Mouse (Mus musculus) thymus, adult 2 months (tissue): ENCODE data around the gene Eps8l3.

Source experiments
- CTCF ChIP-seq: fragments of 200-500 bp; IDR thresholded peaks from 2 replicates; pipeline ENCODE4 v1.5.1; 2012; ENCODE audit warnings: mild to moderate bottlenecking, control low read depth, low read length, moderate library complexity, borderline replicate concordance; ENCODE audit not compliant: control insufficient read depth, poor library complexity, insufficient read depth; ENCODE audit errors: extremely low read depth
- POLR2A ChIP-seq: fragments of 200-500 bp; IDR thresholded peaks from 2 replicates; pipeline ENCODE4 v1.6.1; 2012; ENCODE audit warnings: mild to moderate bottlenecking, low read length, control low read depth, moderate library complexity; ENCODE audit not compliant: control insufficient read depth, poor library complexity, insufficient read depth; ENCODE audit errors: extremely low read depth

DNA sequence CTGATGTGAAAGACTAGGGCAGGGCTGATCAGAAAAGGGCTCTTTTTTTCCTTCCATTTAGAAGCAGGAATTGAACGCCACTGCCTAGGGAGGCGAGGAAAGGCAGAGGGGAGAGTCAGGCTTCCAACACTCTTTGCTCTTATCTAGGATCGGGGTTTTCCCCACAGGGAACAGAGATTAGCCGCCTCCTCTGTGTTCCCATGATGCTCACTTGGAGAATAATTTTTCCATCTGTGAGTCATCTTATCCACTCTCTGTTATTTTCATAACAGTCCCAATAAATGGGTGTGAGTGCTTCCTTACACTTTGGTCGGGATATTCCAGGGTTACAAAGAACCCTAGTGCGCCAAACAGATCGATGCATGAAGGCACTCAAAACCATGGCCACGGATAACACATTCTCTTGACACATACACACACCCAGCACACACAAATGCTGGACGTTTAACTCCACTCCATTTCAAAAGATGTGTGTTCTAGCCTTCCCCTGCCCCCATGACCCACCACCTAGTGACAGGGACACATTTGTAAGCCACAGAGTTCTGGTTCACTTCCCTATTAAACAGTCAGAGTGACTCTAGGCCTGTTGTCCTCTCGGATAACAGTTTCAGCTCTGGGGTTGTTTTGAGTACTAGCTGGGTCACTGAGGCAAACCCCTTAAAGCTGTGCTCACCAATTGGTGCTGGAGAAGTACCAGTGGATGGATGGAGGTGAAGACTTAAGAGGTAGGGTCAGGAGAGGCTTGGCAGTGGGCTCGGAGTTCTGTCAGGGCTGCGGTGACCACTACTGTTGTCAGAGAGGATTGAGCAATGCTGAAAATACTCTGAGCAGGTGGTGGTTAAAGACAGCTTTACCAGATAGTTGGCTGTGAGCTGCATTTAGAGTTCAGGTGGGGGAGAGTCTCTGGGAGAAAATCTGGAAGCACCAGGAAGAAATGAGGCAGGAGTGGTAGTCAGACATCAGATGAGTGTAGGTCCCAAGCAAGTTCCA lies 1.0 kb downstream of the Eps8l3 start:
- TF ChIP-seq POLR2A (no peak), CTCF (no peak)
